Mouse (Mus musculus) lung, embryonic 14.5 days (tissue): ENCODE measurements around the gene Olfr764-ps1. TPM values are rescaled to one million over a fixed set of nuclear protein-coding genes. Genes with fewer than 3 reads are reported as not detected.

Experiments
- polyA plus RNA-seq: library from polyadenylated mRNA; unstranded; fragments of >200 nt; fragmentation: Nextera tagmentation; extraction: Ambion mirVana; gene quantifications from 2 replicates; pipeline ENCODE4 v1.2.1, GENCODE M21; 2014

Gene Olfr764-ps1
- polyA plus RNA-seq, 1 experiment from 2014 or later, result not detected

Other genes starting within 250 kb of the Olfr764-ps1 start
- gene Mmp19, start 249.0 kb downstream of the Olfr764-ps1 start, polyA plus RNA-seq, result 1.5 and 2.1 TPM in 2 replicates
- 34.9 and 38.2 TPM in 2 replicates for gene Dnajc14, start 235.8 kb downstream of the Olfr764-ps1 start, polyA plus RNA-seq
- 12.1 and 15.1 TPM in 2 replicates for gene Tmem198b, start 235.5 kb downstream of the Olfr764-ps1 start, polyA plus RNA-seq
- 223 and 227 TPM in 2 replicates for gene Sarnp, start 222.6 kb downstream of the Olfr764-ps1 start, polyA plus RNA-seq
- gene Ormdl2, start 218.3 kb downstream of the Olfr764-ps1 start, polyA plus RNA-seq, result 55.8 and 63.9 TPM in 2 replicates
- 3.5 and 4.5 TPM in 2 replicates for gene Gdf11, start 148.2 kb downstream of the Olfr764-ps1 start, polyA plus RNA-seq
- gene Cd63, start 138.9 kb downstream of the Olfr764-ps1 start, polyA plus RNA-seq, result 458 and 459 TPM in 2 replicates
- 10.5 and 12.5 TPM in 2 replicates for gene Rdh5, start 117.0 kb downstream of the Olfr764-ps1 start, polyA plus RNA-seq
- gene Bloc1s1, start 115.9 kb downstream of the Olfr764-ps1 start, polyA plus RNA-seq, result 175 and 180 TPM in 2 replicates
- 1.5 and 2.1 TPM in 2 replicates for gene Itga7, start 106.1 kb downstream of the Olfr764-ps1 start, polyA plus RNA-seq
- not detected in 2 replicates for gene Mettl7b, start 78.9 kb downstream of the Olfr764-ps1 start, polyA plus RNA-seq
- gene Olfr9, start 50.5 kb downstream of the Olfr764-ps1 start, polyA plus RNA-seq, result not detected in 2 replicates
- not detected in 2 replicates for gene Olfr763, start 29.1 kb downstream of the Olfr764-ps1 start, polyA plus RNA-seq
- gene Olfr765, start 10.1 kb upstream of the Olfr764-ps1 start, polyA plus RNA-seq, result not detected in 2 replicates
- not detected in 2 replicates for gene Olfr766-ps1, start 29.1 kb upstream of the Olfr764-ps1 start, polyA plus RNA-seq
- gene Olfr767, start 43.0 kb upstream of the Olfr764-ps1 start, polyA plus RNA-seq, result not detected in 2 replicates
- gene Olfr768, start 59.5 kb upstream of the Olfr764-ps1 start, polyA plus RNA-seq, result not detected in 2 replicates
- not detected in 2 replicates for gene Olfr769, start 78.0 kb upstream of the Olfr764-ps1 start, polyA plus RNA-seq
- gene Olfr770, start 99.1 kb upstream of the Olfr764-ps1 start, polyA plus RNA-seq, result not detected in 2 replicates
- not detected in 2 replicates for gene Olfr771, start 124.9 kb upstream of the Olfr764-ps1 start, polyA plus RNA-seq
- not detected in 2 replicates for gene Olfr772, start 138.0 kb upstream of the Olfr764-ps1 start, polyA plus RNA-seq
- gene Olfr773, start 147.5 kb upstream of the Olfr764-ps1 start, polyA plus RNA-seq, result not detected in 2 replicates
- gene Olfr774, start 196.3 kb upstream of the Olfr764-ps1 start, polyA plus RNA-seq, result not detected in 2 replicates
- gene Olfr775, start 208.5 kb upstream of the Olfr764-ps1 start, polyA plus RNA-seq, result not detected in 2 replicates
- not detected in 2 replicates for gene Olfr776, start 219.2 kb upstream of the Olfr764-ps1 start, polyA plus RNA-seq
- gene Olfr777, start 231.6 kb upstream of the Olfr764-ps1 start, polyA plus RNA-seq, result not detected in 2 replicates